Mouse (Mus musculus): ENCODE results near the gene Sstr5.

- TF ChIP-seq GATA1 (IDR thresholded peaks at IDR 0.05; ENCODE audit: borderline replicate concordance, low read length) (no peak), CTCF (IDR thresholded peaks at IDR 0.05; ENCODE audit: low read depth, low read length) (no peak), POLR2AphosphoS5 (IDR thresholded peaks at IDR 0.05; ENCODE audit: insufficient replicate concordance, low read depth, low read length) (no peak)
Measured at GRCm38 (mm10) chr17:25447865-25448264, 49.2 kb downstream of the Sstr5 start.
